Mouse (Mus musculus) ES-Bruce4 (cell line): Measurements from ENCODE around the gene Pcsk5.

Source experiments
- CTCF ChIP-seq: IDR thresholded peaks from one replicate; pipeline ENCODE4 v1.8.1; 2011; ENCODE audit warnings: low read depth, low read length
- EP300 ChIP-seq: IDR thresholded peaks from 2 replicates; pipeline ENCODE4 v1.6.1; 2011; ENCODE audit warnings: low read depth, low read length; ENCODE audit not compliant: insufficient read depth
- POLR2A ChIP-seq: IDR thresholded peaks from one replicate; pipeline ENCODE4 v1.8.1; 2011; ENCODE audit warnings: low read length; ENCODE audit not compliant: insufficient read depth

GRCm38 (mm10) chr19:17775097-17775496 lies 62.3 kb downstream of the Pcsk5 start:
- TF ChIP-seq POLR2A, result no peak
- no peak for TF ChIP-seq CTCF
- no peak for TF ChIP-seq EP300
